Mouse (Mus musculus) thymus, postnatal 4 days (tissue): ENCODE data around the gene Srp9.

Source experiments
- DNase-seq: peaks from one replicate; pipeline ENCODE4 v3.0.0; 2021

Gene Srp9

GRCm38 (mm10) chr1:182124506-182124905 lies at the start of gene Srp9:
TSS of gene Srp9 (plus strand) at chr1:182124737.
- peak; percentile 99 for DNase-seq

- DNase-seq, result peak; percentile 27
Measured at GRCm38 (mm10) chr1:182081744-182082419, 42.7 kb upstream of the Srp9 start.

- no peak for DNase-seq
Measured at GRCm38 (mm10) chr1:182083459-182083858, 41.1 kb upstream of the Srp9 start.

GRCm38 (mm10) chr1:182086759-182087158 lies 37.8 kb upstream of the Srp9 start:
- DNase-seq, result no peak

- DNase-seq, result no peak
Measured at GRCm38 (mm10) chr1:182087351-182087750, 37.2 kb upstream of the Srp9 start.

- DNase-seq, result no peak
Measured at GRCm38 (mm10) chr1:182087753-182088633, 36.5 kb upstream of the Srp9 start.

- DNase-seq, result no peak
Measured at GRCm38 (mm10) chr1:182088844-182089418, 35.6 kb upstream of the Srp9 start.

GRCm38 (mm10) chr1:182089600-182090297 lies 34.8 kb upstream of the Srp9 start:
- no peak for DNase-seq

- no peak for DNase-seq
Measured at GRCm38 (mm10) chr1:182090298-182090677, 34.2 kb upstream of the Srp9 start.

- DNase-seq, result no peak
Measured at GRCm38 (mm10) chr1:182091261-182091660, 33.3 kb upstream of the Srp9 start.

- DNase-seq, result no peak
Measured at GRCm38 (mm10) chr1:182091746-182092412, 32.7 kb upstream of the Srp9 start.

- no peak for DNase-seq
Measured at GRCm38 (mm10) chr1:182092413-182092800, 32.1 kb upstream of the Srp9 start.

- DNase-seq, result no peak
Measured at GRCm38 (mm10) chr1:182093407-182093806, 31.1 kb upstream of the Srp9 start.

GRCm38 (mm10) chr1:182094473-182095136 lies 29.9 kb upstream of the Srp9 start:
- DNase-seq, result peak; percentile 38

- DNase-seq, result no peak
Measured at GRCm38 (mm10) chr1:182095240-182095741, 29.2 kb upstream of the Srp9 start.

- DNase-seq, result peak; percentile 32
Measured at GRCm38 (mm10) chr1:182096707-182097106, 27.8 kb upstream of the Srp9 start.

- DNase-seq, result no peak
Measured at GRCm38 (mm10) chr1:182099062-182099461, 25.5 kb upstream of the Srp9 start.

- DNase-seq, result no peak
Measured at GRCm38 (mm10) chr1:182100403-182100802, 24.1 kb upstream of the Srp9 start.

- no peak for DNase-seq
Measured at GRCm38 (mm10) chr1:182101468-182101867, 23.1 kb upstream of the Srp9 start.

GRCm38 (mm10) chr1:182102706-182103105 lies 21.8 kb upstream of the Srp9 start:
- no peak for DNase-seq

GRCm38 (mm10) chr1:182103436-182103835 lies 21.1 kb upstream of the Srp9 start:
- no peak for DNase-seq

- DNase-seq, result no peak
Measured at GRCm38 (mm10) chr1:182105023-182105422, 19.5 kb upstream of the Srp9 start.
